Mouse (Mus musculus): ENCODE measurements around the gene Rps16. TPM values are rescaled to one million over a fixed set of nuclear protein-coding genes. Genes with fewer than 3 reads are reported as not detected.

The Rps16 gene
- total and polyA plus RNA-seq, 2 experiments from 2014 or later = 205 to 595 TPM

DNA sequence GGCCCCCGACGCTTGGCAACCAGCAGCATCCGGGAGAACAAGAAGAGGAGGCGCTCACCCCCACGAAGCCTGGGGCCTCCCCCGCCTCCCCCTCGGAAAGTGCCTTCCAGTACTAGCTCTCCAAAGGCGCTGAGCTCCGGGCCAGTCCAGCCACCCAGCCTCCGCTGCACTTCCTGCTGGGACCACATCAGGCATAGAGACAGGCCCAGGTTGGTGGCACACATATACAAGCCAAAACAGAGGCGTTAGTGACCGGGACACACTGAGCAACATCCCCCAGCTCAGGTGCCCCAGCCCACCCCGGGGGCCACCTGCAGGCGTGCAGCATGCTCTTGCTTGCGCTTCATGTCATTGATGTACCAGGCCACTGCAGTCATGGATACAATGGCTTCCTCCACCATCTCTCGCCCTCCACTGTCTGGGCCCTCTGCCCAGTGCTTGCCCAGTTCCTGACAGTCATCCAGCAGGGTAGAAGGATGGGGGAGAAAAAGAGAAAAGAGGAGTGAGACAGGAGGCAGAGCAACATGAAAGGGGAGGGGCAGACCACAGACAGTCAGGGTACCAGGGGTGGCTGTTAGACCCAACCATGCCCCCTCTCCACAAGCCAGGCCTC lies 17.3 kb downstream of the Rps16 start:
- DNase-seq (no peak), ATAC-seq (no peak)
- Histone ChIP-seq H3K4me1 (ENCODE audit: insufficient read depth) (peaks cover 14% of the 10 kb centered on the region), H3K9me3 (ENCODE audit: low read length) (no peaks in the 10 kb centered on the region), H3K27ac (ENCODE audit: low read depth, low read length) (no peak overlapping the region), H3K27me3 (ENCODE audit: insufficient read depth, low read length) (no peaks in the 10 kb centered on the region), H3K36me3 (ENCODE audit: insufficient read depth) (peaks cover 27% of the 10 kb centered on the region), H3K4me3 (ENCODE audit: low read depth, low read length) (no peak overlapping the region), H3K4me2 (ENCODE audit: low read depth) (no peak overlapping the region), H3K9ac (no peak overlapping the region)
- no peak for TF ChIP-seq CTCF (IDR thresholded peaks at IDR 0.05; ENCODE audit: low read depth)
- WGBS = 91% methylated on average over 16 of the region's 16 CpGs

- H3K9ac ChIP-seq = no peak overlapping the region
- ATAC-seq (no peak), DNase-seq (no peak)
- H3K9me3 ChIP-seq (ENCODE audit: low read length) = no peaks in the 10 kb centered on the region
- H3K4me3 ChIP-seq (ENCODE audit: low read depth, low read length) = no peak overlapping the region
- H3K27ac ChIP-seq (ENCODE audit: low read depth, low read length) = no peak overlapping the region
- peaks cover 14% of the 10 kb centered on the region for H3K4me1 ChIP-seq (ENCODE audit: insufficient read depth)
- no peak overlapping the region for H3K4me2 ChIP-seq (ENCODE audit: low read depth)
- no peaks in the 10 kb centered on the region for H3K27me3 ChIP-seq (ENCODE audit: insufficient read depth, low read length)
- H3K36me3 ChIP-seq (ENCODE audit: insufficient read depth) = peaks cover 25% of the 10 kb centered on the region
- 93% methylated on average over 16 of the region's 16 CpGs for WGBS
- no peak for TF ChIP-seq CTCF (IDR thresholded peaks at IDR 0.05; ENCODE audit: low read depth)
These were observed 17.9 kb downstream of the Rps16 start for GRCm38 (mm10) chr7:28368276-28368920.

DNA sequence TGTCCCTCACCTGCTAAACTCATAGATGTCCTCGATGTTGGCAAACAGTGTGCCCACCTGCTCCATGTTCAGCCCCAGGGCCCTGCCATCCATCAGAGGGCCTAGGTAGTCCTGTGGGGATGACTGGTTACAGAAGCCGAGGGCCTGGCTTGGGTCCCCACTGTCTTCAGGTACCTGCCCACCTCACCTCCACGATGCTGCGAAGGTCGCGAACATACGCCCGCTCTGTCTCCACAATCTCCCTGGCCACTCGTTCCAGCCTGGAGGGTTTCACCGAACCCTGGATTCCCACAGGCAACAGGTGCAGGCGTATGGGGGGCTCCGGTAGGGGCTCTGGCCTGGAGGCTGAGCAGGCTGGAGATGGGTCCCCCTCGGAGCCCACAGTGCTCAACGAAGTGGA lies 19.6 kb downstream of the Rps16 start:
- Histone ChIP-seq H3K36me3 (ENCODE audit: insufficient read depth) (peaks cover 20% of the 10 kb centered on the region), H3K4me3 (ENCODE audit: low read depth, low read length) (no peak overlapping the region), H3K9ac (no peak overlapping the region), H3K9me3 (ENCODE audit: low read length) (no peaks in the 10 kb centered on the region), H3K4me2 (ENCODE audit: low read depth) (peak overlapping the region; percentile 87), H3K27me3 (ENCODE audit: insufficient read depth, low read length) (no peaks in the 10 kb centered on the region), H3K4me1 (ENCODE audit: insufficient read depth) (peaks cover 14% of the 10 kb centered on the region), H3K27ac (ENCODE audit: low read depth, low read length) (no peak overlapping the region)
- 95% methylated on average over 14 of the region's 14 CpGs for WGBS
- DNase-seq = no peak
- no peak for TF ChIP-seq CTCF (IDR thresholded peaks at IDR 0.05; ENCODE audit: low read depth)
- ATAC-seq = no peak

DNA sequence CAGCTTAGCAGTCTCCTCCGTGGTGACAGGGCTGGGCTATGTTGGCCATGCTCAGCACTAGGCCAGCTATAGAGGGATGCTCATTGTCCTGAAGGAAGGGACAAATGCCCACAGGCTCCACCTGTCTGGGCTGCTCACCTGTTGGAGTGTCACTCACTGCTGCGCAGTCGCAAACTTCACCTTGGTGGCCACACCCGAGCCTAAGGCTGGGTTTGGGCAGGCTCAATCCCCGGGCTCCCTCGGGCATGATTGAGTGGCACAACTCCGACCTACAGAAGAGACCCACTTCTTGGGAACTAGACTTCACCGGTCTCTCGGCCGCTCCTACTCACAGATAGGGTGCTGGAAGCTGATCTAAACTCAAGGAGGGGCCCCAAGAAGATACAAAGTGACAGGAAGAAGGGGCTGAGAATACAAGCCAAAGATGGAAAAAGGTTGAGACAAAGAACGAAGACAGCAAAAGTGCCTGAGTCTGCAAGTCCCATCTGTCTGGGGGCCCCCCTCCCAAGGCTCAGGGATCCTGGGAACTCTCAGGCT lies 20.6 kb downstream of the Rps16 start:
- TF ChIP-seq CTCF (IDR thresholded peaks at IDR 0.05; ENCODE audit: low read depth) = no peak
- peak overlapping the region; percentile 87 for H3K4me2 ChIP-seq (ENCODE audit: low read depth)
- peak overlapping the region; percentile 71 for H3K27ac ChIP-seq (ENCODE audit: low read depth, low read length)
- DNase-seq (no peak), ATAC-seq (no peak)
- WGBS = 6% methylated on average over 11 of the region's 11 CpGs
- peak overlapping the region; percentile 69 for H3K9ac ChIP-seq
- peak overlapping the region; percentile 77 for H3K4me3 ChIP-seq (ENCODE audit: low read depth, low read length)
- H3K9me3 ChIP-seq (ENCODE audit: low read length) = no peaks in the 10 kb centered on the region
- peaks cover 12% of the 10 kb centered on the region for H3K36me3 ChIP-seq (ENCODE audit: insufficient read depth)
- peaks cover 15% of the 10 kb centered on the region for H3K4me1 ChIP-seq (ENCODE audit: insufficient read depth)
- H3K27me3 ChIP-seq (ENCODE audit: insufficient read depth, low read length) = no peaks in the 10 kb centered on the region

GRCm38 (mm10) chr7:28371514-28371989 lies 21.1 kb downstream of the Rps16 start:
- 0% methylated on average over 37 of the region's 43 CpGs for WGBS
- Histone ChIP-seq H3K9me3 (ENCODE audit: low read length) (no peaks in the 10 kb centered on the region), H3K36me3 (ENCODE audit: insufficient read depth) (peaks cover 12% of the 10 kb centered on the region), H3K4me2 (ENCODE audit: low read depth) (peak overlapping the region; percentile 87), H3K4me1 (ENCODE audit: insufficient read depth) (peaks cover 20% of the 10 kb centered on the region), H3K27me3 (ENCODE audit: insufficient read depth, low read length) (no peaks in the 10 kb centered on the region), H3K9ac (peak overlapping the region; percentile 69), H3K27ac (ENCODE audit: low read depth, low read length) (peak overlapping the region; percentile 71), H3K4me3 (ENCODE audit: low read depth, low read length) (peak overlapping the region; percentile 77)
- no peak for TF ChIP-seq CTCF (IDR thresholded peaks at IDR 0.05; ENCODE audit: low read depth)
- DNase-seq (peak; percentile 30), ATAC-seq (no peak)

GRCm38 (mm10) chr7:28372251-28373108 lies 22.0 kb downstream of the Rps16 start, which contains the start of gene Plekhg2:
Gene Plekhg2 (minus strand): TSS chr7:28372599.
- ATAC-seq = peak; percentile 79
- 2% methylated on average over 62 of the region's 66 CpGs for WGBS
- H3K9me3 ChIP-seq (ENCODE audit: low read length) = no peaks in the 10 kb centered on the region

More at GRCm38 (mm10) chr7:28372251-28373108, 22.0 kb downstream of the Rps16 start, which contains the start of gene Plekhg2:
- Histone ChIP-seq H3K27ac (ENCODE audit: low read depth, low read length) (peak within 1 kb of the TSS; percentile 71), H3K9ac (peak within 1 kb of the TSS; percentile 69), H3K36me3 (ENCODE audit: insufficient read depth) (peaks cover 12% of the 10 kb centered on the region), H3K4me1 (ENCODE audit: insufficient read depth) (peaks cover 20% of the 10 kb centered on the region), H3K4me2 (ENCODE audit: low read depth) (peak within 1 kb of the TSS; percentile 87), H3K27me3 (ENCODE audit: insufficient read depth, low read length) (no peaks in the 10 kb centered on the region), H3K4me3 (ENCODE audit: low read depth, low read length) (peak within 1 kb of the TSS; percentile 77)
- DNase-seq = peak; percentile 97
- peak; percentile 61 for TF ChIP-seq CTCF (IDR thresholded peaks at IDR 0.05; ENCODE audit: low read depth)
